Mouse (Mus musculus): ENCODE measurements around the gene Larp4.

Larp4 gene

GRCm38 (mm10) chr15:99999390-99999789 lies 29.5 kb downstream of the Larp4 start:
- ATAC-seq (ENCODE audit: insufficient number of reproducible peaks, low FRiP score, low TSS enrichment): no peak

GRCm38 (mm10) chr15:100004677-100005273 lies 34.9 kb downstream of the Larp4 start:
- no peak for ATAC-seq (ENCODE audit: insufficient number of reproducible peaks, low FRiP score, low TSS enrichment)

GRCm38 (mm10) chr15:100006180-100006579 lies 36.3 kb downstream of the Larp4 start:
- no peak for ATAC-seq (ENCODE audit: insufficient number of reproducible peaks, low FRiP score, low TSS enrichment)

GRCm38 (mm10) chr15:100018280-100018899 lies 48.5 kb downstream of the Larp4 start:
- no peak for ATAC-seq (ENCODE audit: insufficient number of reproducible peaks, low FRiP score, low TSS enrichment)

- ATAC-seq (ENCODE audit: insufficient number of reproducible peaks, low FRiP score, low TSS enrichment): no peak
These were observed 51.3 kb downstream of the Larp4 start for GRCm38 (mm10) chr15:100021175-100021574.

- no peak for ATAC-seq (ENCODE audit: insufficient number of reproducible peaks, low FRiP score, low TSS enrichment)
These were observed 53.1 kb downstream of the Larp4 start for GRCm38 (mm10) chr15:100022923-100023322.

GRCm38 (mm10) chr15:100025076-100025834 lies 55.4 kb downstream of the Larp4 start:
- no peak for ATAC-seq (ENCODE audit: insufficient number of reproducible peaks, low FRiP score, low TSS enrichment)

- ATAC-seq (ENCODE audit: insufficient number of reproducible peaks, low FRiP score, low TSS enrichment): no peak
These were observed 58.3 kb downstream of the Larp4 start for GRCm38 (mm10) chr15:100028133-100028532.

GRCm38 (mm10) chr15:100029497-100029896 lies 59.6 kb downstream of the Larp4 start:
- ATAC-seq (ENCODE audit: insufficient number of reproducible peaks, low FRiP score, low TSS enrichment): no peak

- no peak for ATAC-seq (ENCODE audit: insufficient number of reproducible peaks, low FRiP score, low TSS enrichment)
These were observed 60.0 kb downstream of the Larp4 start for GRCm38 (mm10) chr15:100029900-100030299.

- no peak for ATAC-seq (ENCODE audit: insufficient number of reproducible peaks, low FRiP score, low TSS enrichment)
These were observed 62.7 kb downstream of the Larp4 start for GRCm38 (mm10) chr15:100032546-100032945.

GRCm38 (mm10) chr15:100038470-100038971 lies 68.7 kb downstream of the Larp4 start, which contains the start of gene Dip2b:
TSS of gene Dip2b (plus strand) at chr15:100038664.
- ATAC-seq (ENCODE audit: insufficient number of reproducible peaks, low FRiP score, low TSS enrichment): peak; percentile 72

- peak; percentile 42; the same call in 1 of the 2 replicates for ATAC-seq (ENCODE audit: insufficient number of reproducible peaks, low FRiP score, low TSS enrichment)
These were observed 69.3 kb downstream of the Larp4 start for GRCm38 (mm10) chr15:100039001-100039701.

- no peak for ATAC-seq (ENCODE audit: insufficient number of reproducible peaks, low FRiP score, low TSS enrichment)
These were observed 70.8 kb downstream of the Larp4 start for GRCm38 (mm10) chr15:100040541-100041266.

- ATAC-seq (ENCODE audit: insufficient number of reproducible peaks, low FRiP score, low TSS enrichment): no peak
These were observed 71.6 kb downstream of the Larp4 start for GRCm38 (mm10) chr15:100041267-100042047.

- ATAC-seq (ENCODE audit: insufficient number of reproducible peaks, low FRiP score, low TSS enrichment): no peak
These were observed 72.2 kb downstream of the Larp4 start for GRCm38 (mm10) chr15:100042048-100042400.

GRCm38 (mm10) chr15:100045576-100045975 lies 75.7 kb downstream of the Larp4 start:
- no peak for ATAC-seq (ENCODE audit: insufficient number of reproducible peaks, low FRiP score, low TSS enrichment)

GRCm38 (mm10) chr15:100049496-100050087 lies 79.7 kb downstream of the Larp4 start:
- ATAC-seq (ENCODE audit: insufficient number of reproducible peaks, low FRiP score, low TSS enrichment): no peak

GRCm38 (mm10) chr15:100050940-100051339 lies 81.1 kb downstream of the Larp4 start:
- ATAC-seq (ENCODE audit: insufficient number of reproducible peaks, low FRiP score, low TSS enrichment): no peak
